Mouse (Mus musculus) heart, embryonic 16.5 days (tissue): ENCODE results near the gene Ddx17. TPM values are rescaled to one million over a fixed set of nuclear protein-coding genes. Genes with fewer than 3 reads are reported as not detected.
A peak's percentile ranks its signal among the peaks of the same experiment; 100 is the strongest.

Experiments
- ATAC-seq: fragments of 200-750 bp; cut with Nextera tagmentation; replicated peaks from 2 replicates; pipeline ENCODE4 v1.8.0; 2017; ENCODE audit warnings: moderate number of reproducible peaks; ENCODE audit not compliant: insufficient read depth, low FRiP score; ENCODE audit errors: extremely low read depth
- H3K27ac ChIP-seq: fragments of 300-500 bp; sonication (generic); 2 replicates; pipeline ENCODE4 v1.5.1; 2014; ENCODE audit warnings: mild to moderate bottlenecking, low read length, control low read depth, moderate library complexity
- H3K27me3 ChIP-seq: fragments of 300-500 bp; sonication (generic); 2 replicates; pipeline ENCODE4 v1.6.1; 2014; ENCODE audit warnings: low read length, mixed read lengths; ENCODE audit not compliant: control insufficient read depth, insufficient read depth
- H3K36me3 ChIP-seq: fragments of 300-500 bp; sonication (generic); 2 replicates; pipeline ENCODE4 v1.6.1; 2014; ENCODE audit not compliant: control insufficient read depth, insufficient read depth
- H3K4me1 ChIP-seq: fragments of 300-500 bp; sonication (generic); 2 replicates; pipeline ENCODE4 v1.6.1; 2014; ENCODE audit warnings: low read length, mixed read lengths; ENCODE audit not compliant: control insufficient read depth, insufficient read depth
- H3K4me2 ChIP-seq: fragments of 300-500 bp; sonication (generic); 2 replicates; pipeline ENCODE4 v1.6.1; 2014; ENCODE audit warnings: low read depth, mild to moderate bottlenecking, control low read depth, low read length
- H3K4me3 ChIP-seq: fragments of 300-500 bp; sonication (generic); 2 replicates; pipeline ENCODE4 v1.5.1; 2014; ENCODE audit warnings: mild to moderate bottlenecking, control low read depth, low read length
- H3K9ac ChIP-seq: fragments of 300-500 bp; sonication (generic); 2 replicates; pipeline ENCODE4 v1.6.1; 2014; ENCODE audit warnings: low read length, control low read depth
- H3K9me3 ChIP-seq: fragments of 300-500 bp; sonication (generic); replicated peaks from 2 replicates; pipeline ENCODE4 v1.6.1; 2016; ENCODE audit warnings: low read length; ENCODE audit not compliant: control insufficient read depth
- WGBS: fragments of 180-500 bp; shearing (Covaris S2); extraction: QIAGEN DNeasy Blood & Tissue Kit; methylation state at CpG from one replicate; pipeline ENCODE4 v1.1.7; 2014; 5-methylcytosine and 5-hydroxymethylcytosine counted together
- microRNA-seq: library from miRNA; unstranded; fragments of <30 nt; microRNA quantifications from one replicate; pipeline ENCODE4, GENCODE M21; 2017
- polyA plus RNA-seq: library from polyadenylated mRNA; unstranded; fragments of >200 nt; fragmentation: Nextera tagmentation; extraction: Ambion mirVana; gene quantifications from 2 replicates; pipeline ENCODE4 v1.2.1, GENCODE M21; 2015

Ddx17 gene
- polyA plus RNA-seq, 1 experiment from 2014 or later: 30.8 TPM

- Histone ChIP-seq H3K36me3 (no peaks in the 10 kb centered on the region), H3K4me1 (peaks cover 16% of the 10 kb centered on the region), H3K9me3 (no peaks in the 10 kb centered on the region), H3K27ac (no peak overlapping the region), H3K4me3 (no peak overlapping the region), H3K27me3 (peaks cover 19% of the 10 kb centered on the region), H3K9ac (no peak overlapping the region; the same call in 1 of the 2 replicates), H3K4me2 (no peak overlapping the region)
- ATAC-seq: no peak; the same call in 1 of the 2 replicates
- WGBS: 55% methylated on average over 17 of the region's 17 CpGs
Observed at GRCm38 (mm10) chr15:79500110-79500509, 46.4 kb downstream of the Ddx17 start.

- ATAC-seq: no peak
- H3K4me2 ChIP-seq: peak overlapping the region; percentile 19; the same call in 1 of the 2 replicates
- no peak overlapping the region for H3K4me3 ChIP-seq
- H3K4me1 ChIP-seq: peaks cover 3% of the 10 kb centered on the region
- H3K36me3 ChIP-seq: no peaks in the 10 kb centered on the region
- no peak overlapping the region for H3K27ac ChIP-seq
- 0 out of 2 replicates have a peak overlapping the region, but pooled peaks have one; percentile 12 for H3K9ac ChIP-seq
- peaks cover 22% of the 10 kb centered on the region; the same call in 1 of the 2 replicates for H3K27me3 ChIP-seq
- WGBS: 29% methylated on average over 18 of the region's 18 CpGs
- H3K9me3 ChIP-seq: no peaks in the 10 kb centered on the region
Observed at GRCm38 (mm10) chr15:79493527-79493926, 53.0 kb downstream of the Ddx17 start.

- 66% methylated on average over 11 of the region's 11 CpGs for WGBS
- Histone ChIP-seq H3K4me2 (no peak overlapping the region), H3K9me3 (no peaks in the 10 kb centered on the region), H3K27ac (no peak overlapping the region), H3K4me1 (peaks cover 3% of the 10 kb centered on the region), H3K36me3 (no peaks in the 10 kb centered on the region), H3K4me3 (no peak overlapping the region), H3K9ac (no peak overlapping the region), H3K27me3 (peaks cover 19% of the 10 kb centered on the region; the same call in 1 of the 2 replicates)
- ATAC-seq: no peak
Observed at GRCm38 (mm10) chr15:79489463-79489862, 57.1 kb downstream of the Ddx17 start.

- Histone ChIP-seq H3K36me3 (no peaks in the 10 kb centered on the region), H3K4me1 (peaks cover 10% of the 10 kb centered on the region), H3K4me3 (no peak overlapping the region), H3K9me3 (no peaks in the 10 kb centered on the region), H3K27ac (no peak overlapping the region), H3K9ac (no peak overlapping the region), H3K4me2 (no peak overlapping the region), H3K27me3 (peaks cover 15% of the 10 kb centered on the region)
- no peak for ATAC-seq
- WGBS: 25% methylated on average over 15 of the region's 15 CpGs
Observed at GRCm38 (mm10) chr15:79481181-79481688, 65.3 kb downstream of the Ddx17 start.

Small RNA genes within 50 kb of the gene (microRNA-seq; reads per million reads assigned to microRNA genes)
- gene Gm27903: not detected

Other genes starting within 250 kb of the Ddx17 start
- gene Pla2g6, start 218.4 kb downstream of the Ddx17 start, polyA plus RNA-seq: 12.1 and 13.7 TPM in 2 replicates
- gene Maff, start 200.1 kb downstream of the Ddx17 start, polyA plus RNA-seq: 3.9 and 4.1 TPM in 2 replicates
- 71.7 and 75.2 TPM in 2 replicates for gene Tmem184b, start 143.2 kb downstream of the Ddx17 start, polyA plus RNA-seq
- 54.0 and 70.2 TPM in 2 replicates for gene Csnk1e, start 91.2 kb downstream of the Ddx17 start, polyA plus RNA-seq
- gene Kcnj4, start 41.5 kb downstream of the Ddx17 start, polyA plus RNA-seq: 0.22 and 0.44 TPM in 2 replicates
- gene Kdelr3, start 30.3 kb downstream of the Ddx17 start, polyA plus RNA-seq: 69.2 and 69.8 TPM in 2 replicates
- gene Dmc1, start 58.4 kb upstream of the Ddx17 start, polyA plus RNA-seq: 1.3 and 1.4 TPM in 2 replicates
- gene Fam227a, start 112.2 kb upstream of the Ddx17 start, polyA plus RNA-seq: 0.75 and 1.1 TPM in 2 replicates
- gene Cby1, start 112.5 kb upstream of the Ddx17 start, polyA plus RNA-seq: 59.5 and 59.8 TPM in 2 replicates
- gene Tomm22, start 124.1 kb upstream of the Ddx17 start, polyA plus RNA-seq: 245 and 258 TPM in 2 replicates
- 22.3 and 23.2 TPM in 2 replicates for gene Josd1, start 141.2 kb upstream of the Ddx17 start, polyA plus RNA-seq
- gene Gtpbp1, start 144.1 kb upstream of the Ddx17 start, polyA plus RNA-seq: 29.4 and 30.3 TPM in 2 replicates
- 6.2 and 7.9 TPM in 2 replicates for gene Sun2, start 195.8 kb upstream of the Ddx17 start, polyA plus RNA-seq
- 43.5 and 45.3 TPM in 2 replicates for gene Dnal4, start 231.1 kb upstream of the Ddx17 start, polyA plus RNA-seq